Mouse (Mus musculus) stomach, embryonic 16.5 days (tissue): Measurements from ENCODE around the gene Fau. TPM values are rescaled to one million over a fixed set of nuclear protein-coding genes. Genes with fewer than 3 reads are reported as not detected.

Experiments used
- ATAC-seq: fragments of 200-750 bp; cut with Nextera tagmentation; 2 replicates; pipeline ENCODE4 v1.8.0; 2017; ENCODE audit warnings: moderate number of reproducible peaks, moderate TSS enrichment; ENCODE audit not compliant: insufficient read depth, low FRiP score
- H3K27ac ChIP-seq: fragments of 300-500 bp; sonication (generic); 2 replicates; pipeline ENCODE4 v1.5.1; 2014; ENCODE audit warnings: low read length
- H3K27me3 ChIP-seq: fragments of 300-500 bp; sonication (generic); 2 replicates; pipeline ENCODE4 v1.6.1; 2014; ENCODE audit warnings: low read length, control low read depth, mixed read lengths; ENCODE audit not compliant: control insufficient read depth, insufficient read depth
- H3K36me3 ChIP-seq: fragments of 300-500 bp; sonication (generic); 2 replicates; pipeline ENCODE4 v1.6.1; 2014; ENCODE audit warnings: low read length; ENCODE audit not compliant: control insufficient read depth, insufficient read depth
- H3K4me1 ChIP-seq: fragments of 300-500 bp; sonication (generic); 2 replicates; pipeline ENCODE4 v1.6.1; 2014; ENCODE audit warnings: low read length, control low read depth, mixed read lengths; ENCODE audit not compliant: control insufficient read depth, insufficient read depth
- H3K4me2 ChIP-seq: fragments of 300-500 bp; sonication (generic); 2 replicates; pipeline ENCODE4 v1.6.1; 2014; ENCODE audit warnings: low read depth, low read length, mixed read lengths
- H3K4me3 ChIP-seq: fragments of 300-500 bp; sonication (generic); replicated peaks from 2 replicates; pipeline ENCODE4 v1.5.1; 2014; ENCODE audit warnings: mild to moderate bottlenecking, low read length
- H3K9ac ChIP-seq: fragments of 300-500 bp; sonication (generic); 2 replicates; pipeline ENCODE4 v1.6.1; 2014; ENCODE audit warnings: low read length
- H3K9me3 ChIP-seq: fragments of 300-500 bp; sonication (generic); replicated peaks from 2 replicates; pipeline ENCODE4 v1.6.1; 2016; ENCODE audit warnings: low read length, control low read depth; ENCODE audit not compliant: control insufficient read depth
- WGBS: fragments of 180-500 bp; shearing (Covaris S2); extraction: QIAGEN DNeasy Blood & Tissue Kit; methylation state at CpG from one replicate; pipeline ENCODE4 v1.1.7; 2014; 5-methylcytosine and 5-hydroxymethylcytosine counted together
- polyA plus RNA-seq: library from polyadenylated mRNA; unstranded; fragments of >200 nt; fragmentation: Nextera tagmentation; extraction: Ambion mirVana; gene quantifications from 2 replicates; pipeline ENCODE4 v1.2.1, GENCODE M21; 2015

The Fau gene
- polyA plus RNA-seq, 1 experiment from 2014 or later, result 729 TPM

DNA sequence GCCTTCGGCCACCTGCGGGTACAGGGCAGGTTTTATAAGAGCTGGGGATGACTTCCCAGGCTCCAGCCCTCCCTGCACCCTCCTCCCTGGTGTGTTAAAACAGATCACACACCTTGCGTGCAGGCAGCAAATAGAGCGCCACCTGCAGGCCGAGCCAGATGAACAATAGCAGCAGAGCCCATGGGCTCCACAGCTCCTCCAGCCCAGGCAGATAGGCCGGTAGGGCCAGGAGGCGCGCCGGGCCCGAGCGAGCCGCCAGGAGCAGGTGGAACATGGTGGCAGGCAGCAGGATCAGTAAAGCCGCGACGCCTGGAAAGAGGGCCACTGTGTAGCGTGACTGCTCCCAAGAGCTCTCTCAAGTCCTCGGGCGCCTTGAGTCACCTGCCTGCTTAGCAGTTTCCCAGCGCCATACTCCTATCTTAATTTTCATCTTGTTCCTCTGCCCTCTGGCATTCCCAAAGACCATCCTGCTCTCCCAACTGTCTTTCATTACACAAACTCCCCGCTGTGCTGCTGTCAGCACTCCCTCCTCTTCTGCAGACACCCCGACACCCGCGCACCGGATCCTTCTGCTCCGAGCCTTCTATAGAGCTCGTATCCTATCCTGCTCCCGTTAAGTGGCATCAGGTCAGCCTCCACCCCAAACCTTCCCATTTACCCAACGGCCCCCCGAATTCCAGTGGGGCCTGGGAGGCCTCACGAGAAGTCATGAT is 9.5 kb downstream of the Fau start:
- peak overlapping the region; percentile 85 for H3K27ac ChIP-seq
- peak overlapping the region; percentile 54 for H3K4me3 ChIP-seq
- no peaks in the 10 kb centered on the region for H3K9me3 ChIP-seq
- peak; percentile 44; the same call in 1 of the 2 replicates for ATAC-seq
- under 1% methylated on average over 30 of the region's 30 CpGs for WGBS
- H3K4me1 ChIP-seq, result peaks cover 23% of the 10 kb centered on the region
- H3K36me3 ChIP-seq, result peaks cover 6% of the 10 kb centered on the region; the same call in 1 of the 2 replicates
- no peaks in the 10 kb centered on the region for H3K27me3 ChIP-seq
- peak overlapping the region; percentile 74 for H3K9ac ChIP-seq
- peak overlapping the region; percentile 99 for H3K4me2 ChIP-seq

- H3K4me2 ChIP-seq, result peak within 1 kb of the TSS; percentile 99
- ATAC-seq, result peak; percentile 95
- peak within 1 kb of the TSS; percentile 85 for H3K27ac ChIP-seq
- H3K36me3 ChIP-seq, result peaks cover 6% of the 10 kb centered on the region; the same call in 1 of the 2 replicates
- peaks cover 16% of the 10 kb centered on the region for H3K4me1 ChIP-seq
- H3K9ac ChIP-seq, result peak within 1 kb of the TSS; percentile 74
- H3K27me3 ChIP-seq, result no peaks in the 10 kb centered on the region
- H3K4me3 ChIP-seq, result peak within 1 kb of the TSS; percentile 54
- no peaks in the 10 kb centered on the region for H3K9me3 ChIP-seq
- WGBS, result 11% methylated on average over 33 of the region's 33 CpGs
Measured at GRCm38 (mm10) chr19:6067724-6068415, 10.2 kb downstream of the Fau start, which contains the start of gene Tm7sf2. TSS of gene Tm7sf2 (minus strand) at chr19:6068373.

DNA sequence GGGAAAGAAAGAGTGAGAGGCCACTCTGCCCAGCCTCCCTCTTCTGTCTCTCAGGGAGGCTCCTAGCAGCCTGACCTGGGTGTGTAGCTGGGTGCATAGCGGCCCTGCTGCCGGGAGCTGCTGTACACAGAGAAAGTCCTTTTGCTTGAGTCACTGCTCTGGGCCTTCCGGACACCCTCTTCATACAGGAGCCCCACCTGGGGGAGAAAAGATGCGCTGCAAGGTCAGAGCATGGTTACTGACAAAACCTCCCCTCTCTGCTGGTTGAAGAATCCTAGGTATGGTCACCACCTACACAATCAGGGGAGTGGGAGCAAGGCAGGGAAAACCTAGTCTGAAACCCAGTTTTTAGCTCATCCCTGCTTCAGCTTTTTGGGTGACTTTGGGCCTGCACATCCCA is 11.3 kb downstream of the Fau start:
- no peaks in the 10 kb centered on the region for H3K9me3 ChIP-seq
- H3K4me3 ChIP-seq, result no peak overlapping the region
- ATAC-seq, result no peak
- H3K4me2 ChIP-seq, result no peak overlapping the region
- H3K27me3 ChIP-seq, result no peaks in the 10 kb centered on the region
- H3K27ac ChIP-seq, result no peak overlapping the region
- H3K4me1 ChIP-seq, result peaks cover 14% of the 10 kb centered on the region
- WGBS, result 70% methylated on average over 4 of the region's 4 CpGs
- peaks cover 6% of the 10 kb centered on the region; the same call in 1 of the 2 replicates for H3K36me3 ChIP-seq
- no peak overlapping the region for H3K9ac ChIP-seq

DNA sequence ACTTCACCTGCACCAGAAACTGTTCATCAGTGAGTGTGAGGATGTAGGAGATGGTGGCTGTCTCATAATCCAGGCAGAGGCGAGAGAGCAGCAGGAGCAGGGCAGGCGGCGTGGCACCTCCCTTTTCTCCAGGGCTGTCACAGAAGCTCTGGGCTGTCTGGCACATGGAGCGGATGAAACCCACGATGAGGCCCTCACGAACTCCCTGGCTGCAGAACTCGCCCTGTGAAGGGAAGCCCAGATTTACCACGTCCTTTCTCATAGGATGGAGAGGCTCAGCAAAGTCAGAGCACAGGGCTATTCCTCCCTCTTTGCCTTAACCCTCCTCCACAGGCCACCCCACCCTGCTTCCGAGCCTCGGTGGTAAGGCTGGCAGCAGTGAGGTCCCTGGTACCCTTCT is 12.2 kb downstream of the Fau start:
- 86% methylated on average over 10 of the region's 10 CpGs for WGBS
- Histone ChIP-seq H3K27ac (no peak overlapping the region), H3K9ac (no peak overlapping the region), H3K4me3 (no peak overlapping the region), H3K4me2 (no peak overlapping the region), H3K27me3 (no peaks in the 10 kb centered on the region), H3K36me3 (peaks cover 6% of the 10 kb centered on the region; the same call in 1 of the 2 replicates), H3K9me3 (no peaks in the 10 kb centered on the region), H3K4me1 (peaks cover 14% of the 10 kb centered on the region)
- ATAC-seq, result no peak

DNA sequence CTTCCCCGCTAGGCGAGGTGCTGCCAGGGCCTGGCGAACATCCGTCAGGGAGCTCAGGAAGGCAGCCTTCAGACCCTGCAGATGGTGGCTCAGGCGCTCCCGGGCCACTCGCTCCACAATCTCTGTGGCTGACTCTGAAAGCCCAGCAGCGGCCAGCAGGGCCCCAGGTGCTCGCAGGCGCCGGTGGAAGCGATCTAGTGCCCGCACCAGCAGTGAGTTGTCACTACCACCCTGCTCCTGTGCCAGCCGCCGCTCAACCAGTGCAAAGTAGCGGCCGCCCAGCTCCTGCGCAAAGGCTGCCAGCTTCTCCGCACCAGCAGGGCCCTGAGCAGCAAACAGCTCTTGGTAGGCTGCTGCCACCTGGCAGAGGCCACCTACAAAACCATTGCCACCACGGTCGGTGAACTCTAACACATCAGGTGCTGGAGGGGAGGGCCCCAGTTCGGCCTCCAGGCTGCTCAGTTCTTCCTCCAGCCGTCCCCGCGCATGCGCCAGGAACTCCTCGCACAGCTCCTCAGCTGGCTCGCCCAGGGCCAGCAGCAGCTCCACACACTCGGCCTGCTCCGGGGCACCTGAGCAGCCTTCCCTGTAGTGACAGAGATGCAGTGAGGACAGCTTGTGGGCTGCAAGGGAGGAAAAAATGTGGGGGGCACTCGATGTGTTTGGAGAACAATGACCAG is 13.1 kb downstream of the Fau start:
- WGBS, result 90% methylated on average over 31 of the region's 31 CpGs
- Histone ChIP-seq H3K27me3 (no peaks in the 10 kb centered on the region), H3K4me1 (peaks cover 14% of the 10 kb centered on the region), H3K9ac (no peak overlapping the region), H3K4me2 (no peak overlapping the region), H3K9me3 (no peaks in the 10 kb centered on the region), H3K36me3 (peaks cover 6% of the 10 kb centered on the region; the same call in 1 of the 2 replicates), H3K27ac (no peak overlapping the region), H3K4me3 (no peak overlapping the region)
- no peak for ATAC-seq

DNA sequence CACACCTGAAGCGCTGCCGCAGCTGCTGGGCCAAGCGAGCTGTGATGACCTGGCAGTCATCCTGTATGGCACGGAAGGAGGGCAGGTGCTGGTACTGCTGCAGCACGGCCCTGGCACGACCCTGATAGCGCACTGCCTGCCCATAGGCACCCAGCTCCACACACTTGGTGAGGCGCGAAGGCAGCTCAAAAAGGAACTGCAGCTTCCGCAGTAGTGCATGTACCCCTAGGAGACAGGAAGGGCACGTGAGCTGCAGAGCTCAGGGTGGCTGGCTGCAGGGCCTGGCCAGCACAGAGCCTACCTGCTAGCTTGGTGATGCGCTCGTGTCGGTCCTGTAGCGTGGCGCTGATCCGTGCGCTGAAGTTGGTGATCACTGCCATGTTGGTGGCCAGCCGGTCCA is 13.6 kb downstream of the Fau start:
- Histone ChIP-seq H3K9me3 (no peaks in the 10 kb centered on the region), H3K9ac (no peak overlapping the region), H3K4me1 (peaks cover 17% of the 10 kb centered on the region), H3K27me3 (no peaks in the 10 kb centered on the region), H3K36me3 (peaks cover 6% of the 10 kb centered on the region; the same call in 1 of the 2 replicates), H3K27ac (no peak overlapping the region), H3K4me3 (no peak overlapping the region), H3K4me2 (no peak overlapping the region)
- 92% methylated on average over 19 of the region's 19 CpGs for WGBS
- ATAC-seq, result no peak

DNA sequence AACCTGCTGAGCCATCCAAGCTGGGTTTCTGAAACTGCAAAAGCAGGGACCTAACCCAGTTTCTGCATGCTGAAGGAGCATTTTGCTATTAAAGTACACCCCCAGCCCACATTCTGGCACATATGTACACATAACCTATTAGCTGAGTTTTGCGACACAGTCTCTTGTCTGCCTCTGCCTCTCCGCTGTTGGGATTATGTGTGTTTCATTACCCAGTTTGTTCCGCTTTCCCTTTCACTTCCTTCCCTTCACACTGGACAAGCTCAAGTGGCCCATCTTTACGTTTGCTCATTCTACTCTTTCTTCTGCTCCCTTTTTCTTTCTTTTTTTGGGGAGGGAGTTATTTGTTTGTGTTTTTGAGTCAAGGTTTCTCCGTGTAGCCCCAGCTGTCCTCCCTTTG is 16.2 kb downstream of the Fau start:
- no peaks in the 10 kb centered on the region for H3K27me3 ChIP-seq
- H3K4me1 ChIP-seq, result peaks cover 5% of the 10 kb centered on the region
- ATAC-seq, result no peak
- H3K9ac ChIP-seq, result no peak overlapping the region
- WGBS, result 91% methylated on average over 5 of the region's 5 CpGs
- H3K27ac ChIP-seq, result no peak overlapping the region
- no peak overlapping the region for H3K4me2 ChIP-seq
- peaks cover 6% of the 10 kb centered on the region; the same call in 1 of the 2 replicates for H3K36me3 ChIP-seq
- H3K9me3 ChIP-seq, result no peaks in the 10 kb centered on the region
- no peak overlapping the region for H3K4me3 ChIP-seq

GRCm38 (mm10) chr19:6076564-6077393 is 19.1 kb downstream of the Fau start, which contains the start of gene Vps51:
TSS of gene Vps51 (minus strand) at chr19:6077231.
- WGBS, result under 1% methylated on average over 33 of the region's 33 CpGs

More at GRCm38 (mm10) chr19:6076564-6077393, 19.1 kb downstream of the Fau start, which contains the start of gene Vps51:
- Histone ChIP-seq H3K4me3 (peak within 1 kb of the TSS; percentile 81), H3K9ac (peak within 1 kb of the TSS; percentile 87), H3K9me3 (no peaks in the 10 kb centered on the region), H3K4me2 (peak within 1 kb of the TSS; percentile 93), H3K27ac (peak within 1 kb of the TSS; percentile 84), H3K36me3 (peaks cover 4% of the 10 kb centered on the region; the same call in 1 of the 2 replicates), H3K27me3 (no peaks in the 10 kb centered on the region), H3K4me1 (peaks cover 5% of the 10 kb centered on the region)
- ATAC-seq, result peak; percentile 88
